Mouse (Mus musculus) heart, postnatal 0 days (tissue): ENCODE data around the gene Cdh5. TPM values are rescaled to one million over a fixed set of nuclear protein-coding genes. Genes with fewer than 3 reads are reported as not detected.

ENCODE experiments used
- ATAC-seq: fragments of 200-750 bp; cut with Nextera tagmentation; 2 replicates; pipeline ENCODE4 v1.8.0; 2017; ENCODE audit warnings: low read depth, moderate number of reproducible peaks, moderate library complexity; ENCODE audit not compliant: insufficient read depth
- DNase-seq: peaks from one replicate; pipeline ENCODE4 v3.0.0-alpha.2; 2016; ENCODE audit warnings: low spot score
- H3K27ac ChIP-seq: fragments of 300-500 bp; sonication (generic); 2 replicates; pipeline ENCODE4 v1.5.1; 2014; ENCODE audit warnings: low read depth, mild to moderate bottlenecking
- H3K27me3 ChIP-seq: fragments of 300-500 bp; sonication (generic); 2 replicates; pipeline ENCODE4 v1.6.1; 2014; ENCODE audit warnings: low read length, mixed read lengths; ENCODE audit not compliant: control insufficient read depth, insufficient read depth
- H3K36me3 ChIP-seq: fragments of 300-500 bp; sonication (generic); replicated peaks from 2 replicates; pipeline ENCODE4 v1.6.1; 2014; ENCODE audit warnings: low read length, mixed read lengths; ENCODE audit not compliant: control insufficient read depth, insufficient read depth
- H3K4me1 ChIP-seq: fragments of 300-500 bp; sonication (generic); 2 replicates; pipeline ENCODE4 v1.6.1; 2014; ENCODE audit warnings: antibody characterized with exemption; ENCODE audit not compliant: control insufficient read depth, insufficient read depth
- H3K4me2 ChIP-seq: fragments of 300-500 bp; sonication (generic); 2 replicates; pipeline ENCODE4 v1.6.1; 2014; ENCODE audit warnings: low read depth, mild to moderate bottlenecking, low read length, moderate library complexity
- H3K4me3 ChIP-seq: fragments of 300-500 bp; sonication (generic); 2 replicates; pipeline ENCODE4 v1.5.1; 2014; ENCODE audit warnings: low read depth, low read length
- H3K9ac ChIP-seq: fragments of 300-500 bp; sonication (generic); replicated peaks from 2 replicates; pipeline ENCODE4 v1.6.1; 2014; ENCODE audit warnings: low read depth, low read length, mixed read lengths
- H3K9me3 ChIP-seq: fragments of 300-500 bp; sonication (generic); replicated peaks from 2 replicates; pipeline ENCODE4 v1.6.1; 2016; ENCODE audit warnings: low read length; ENCODE audit not compliant: control insufficient read depth
- CTCF ChIP-seq: IDR thresholded peaks from 2 replicates; pipeline ENCODE4 v1.5.1; 2016; ENCODE audit warnings: antibody characterized with exemption, control low read depth, low read depth
- EP300 ChIP-seq: IDR thresholded peaks from 2 replicates; pipeline ENCODE4 v1.6.1; 2016; ENCODE audit warnings: antibody characterized with exemption, low read depth
- WGBS: fragments of 180-500 bp; shearing (Covaris S2); extraction: QIAGEN DNeasy Blood & Tissue Kit; methylation state at CpG from one replicate; pipeline ENCODE4 v1.1.7; 2014; 5-methylcytosine and 5-hydroxymethylcytosine counted together
- polyA plus RNA-seq: library from polyadenylated mRNA; unstranded; fragments of >200 nt; fragmentation: Nextera tagmentation; extraction: Ambion mirVana; gene quantifications from 2 replicates; pipeline ENCODE4 v1.2.1, GENCODE M21; 2015
- total RNA-seq: library from RNA; depleted of rRNA; stranded (reverse); fragments of >200 nt; gene quantifications from 2 replicates; pipeline ENCODE4 v1.2.3, GENCODE M21; 2014; ENCODE audit warnings: low replicate concordance

The Cdh5 gene
- total and polyA plus RNA-seq, 2 experiments from 2014 or later = 42.6 to 123 TPM

- Histone ChIP-seq H3K4me3 (no peak overlapping the region), H3K27ac (no peak overlapping the region), H3K36me3 (no peaks in the 10 kb centered on the region), H3K9ac (no peak overlapping the region), H3K9me3 (no peaks in the 10 kb centered on the region), H3K27me3 (no peaks in the 10 kb centered on the region), H3K4me2 (no peak overlapping the region), H3K4me1 (0 out of 2 replicates have a peak, but pooled peaks cover 4% of the 10 kb centered on the region)
- ATAC-seq (no peak), DNase-seq (no peak)
- 75% methylated on average over 7 of the region's 7 CpGs for WGBS
- TF ChIP-seq CTCF = no peak
- no peak for TF ChIP-seq EP300
Observed at GRCm38 (mm10) chr8:104131414-104131975, 30.1 kb downstream of the Cdh5 start.

- no peak overlapping the region for H3K4me2 ChIP-seq
- H3K4me3 ChIP-seq = no peak overlapping the region
- peaks cover 16% of the 10 kb centered on the region for H3K36me3 ChIP-seq
- TF ChIP-seq CTCF (no peak), EP300 (no peak)
- H3K27ac ChIP-seq = no peak overlapping the region
- H3K9me3 ChIP-seq = no peaks in the 10 kb centered on the region
- ATAC-seq = no peak
- 82% methylated on average over 8 of the region's 8 CpGs for WGBS
- no peak for DNase-seq
- H3K4me1 ChIP-seq = no peaks in the 10 kb centered on the region
- no peak overlapping the region for H3K9ac ChIP-seq
- H3K27me3 ChIP-seq = no peaks in the 10 kb centered on the region
Observed at GRCm38 (mm10) chr8:104134521-104134920, 33.1 kb downstream of the Cdh5 start.

GRCm38 (mm10) chr8:104136277-104136676 is 34.9 kb downstream of the Cdh5 start:
- no peak for TF ChIP-seq CTCF
- TF ChIP-seq EP300 = no peak
- no peak overlapping the region for H3K27ac ChIP-seq
- no peak overlapping the region for H3K4me3 ChIP-seq
- ATAC-seq (no peak), DNase-seq (no peak)
- H3K9me3 ChIP-seq = no peaks in the 10 kb centered on the region
- H3K4me1 ChIP-seq = no peaks in the 10 kb centered on the region
- H3K36me3 ChIP-seq = peaks cover 21% of the 10 kb centered on the region
- WGBS = 85% methylated on average over 3 of the region's 3 CpGs
- H3K27me3 ChIP-seq = no peaks in the 10 kb centered on the region; the same call in 1 of the 2 replicates
- H3K4me2 ChIP-seq = no peak overlapping the region
- no peak overlapping the region for H3K9ac ChIP-seq

- WGBS = 77% methylated on average over 5 of the region's 5 CpGs
- TF ChIP-seq CTCF (no peak), EP300 (no peak)
- DNase-seq (no peak), ATAC-seq (no peak)
- Histone ChIP-seq H3K9ac (no peak overlapping the region), H3K9me3 (no peaks in the 10 kb centered on the region), H3K36me3 (peaks cover 21% of the 10 kb centered on the region), H3K4me3 (no peak overlapping the region), H3K4me2 (no peak overlapping the region), H3K27me3 (no peaks in the 10 kb centered on the region; the same call in 1 of the 2 replicates), H3K4me1 (no peaks in the 10 kb centered on the region), H3K27ac (no peak overlapping the region)
Observed at GRCm38 (mm10) chr8:104137636-104138035, 36.2 kb downstream of the Cdh5 start.

GRCm38 (mm10) chr8:104140611-104141010 is 39.2 kb downstream of the Cdh5 start:
- H3K9ac ChIP-seq = no peak overlapping the region
- ATAC-seq = no peak
- no peak for DNase-seq
- WGBS = 83% methylated on average over 13 of the region's 13 CpGs
- H3K9me3 ChIP-seq = no peaks in the 10 kb centered on the region
- no peak overlapping the region for H3K4me2 ChIP-seq
- H3K36me3 ChIP-seq = peaks cover 24% of the 10 kb centered on the region
- H3K27me3 ChIP-seq = no peaks in the 10 kb centered on the region; the same call in 1 of the 2 replicates
- H3K4me3 ChIP-seq = no peak overlapping the region
- no peak for TF ChIP-seq EP300
- TF ChIP-seq CTCF = no peak
- H3K4me1 ChIP-seq = no peaks in the 10 kb centered on the region
- no peak overlapping the region for H3K27ac ChIP-seq

- Histone ChIP-seq H3K9ac (no peak overlapping the region), H3K9me3 (no peaks in the 10 kb centered on the region), H3K27ac (no peak overlapping the region), H3K4me3 (no peak overlapping the region), H3K4me2 (no peak overlapping the region), H3K4me1 (no peaks in the 10 kb centered on the region), H3K36me3 (peaks cover 21% of the 10 kb centered on the region), H3K27me3 (no peaks in the 10 kb centered on the region; the same call in 1 of the 2 replicates)
- 84% methylated on average over 25 of the region's 25 CpGs for WGBS
- DNase-seq (no peak), ATAC-seq (no peak)
- no peak for TF ChIP-seq EP300
- TF ChIP-seq CTCF = no peak
Observed at GRCm38 (mm10) chr8:104142415-104142814, 41.0 kb downstream of the Cdh5 start.
